Mouse (Mus musculus) midbrain, embryonic 11.5 days (tissue): ENCODE measurements around the gene Ehbp1. TPM values are rescaled to one million over a fixed set of nuclear protein-coding genes. Genes with fewer than 3 reads are reported as not detected.

Experiments used
- ATAC-seq: fragments of 200-750 bp; cut with Nextera tagmentation; 2 replicates; pipeline ENCODE4 v1.8.0; 2017; ENCODE audit warnings: moderate TSS enrichment, moderate library complexity; ENCODE audit not compliant: low FRiP score
- DNase-seq: peaks from one replicate; pipeline ENCODE4 v3.0.0; 2015; ENCODE audit warnings: low spot score; ENCODE audit errors: missing footprints
- H3K27ac ChIP-seq: fragments of 300-500 bp; sonication (generic); 2 replicates; pipeline ENCODE4 v1.5.1; 2014; ENCODE audit warnings: low read depth, low read length
- H3K27me3 ChIP-seq: fragments of 300-500 bp; sonication (generic); 2 replicates; pipeline ENCODE4 v1.6.1; 2014; ENCODE audit warnings: mild to moderate bottlenecking, low read length, moderate library complexity, mixed read lengths; ENCODE audit not compliant: control insufficient read depth, insufficient read depth
- H3K36me3 ChIP-seq: fragments of 300-500 bp; sonication (generic); 2 replicates; pipeline ENCODE4 v1.6.1; 2014; ENCODE audit warnings: mild to moderate bottlenecking, low read length, moderate library complexity, mixed read lengths; ENCODE audit not compliant: control insufficient read depth, insufficient read depth
- H3K4me1 ChIP-seq: fragments of 300-500 bp; sonication (generic); 2 replicates; pipeline ENCODE4 v1.6.1; 2014; ENCODE audit warnings: low read length; ENCODE audit not compliant: control insufficient read depth, insufficient read depth
- H3K4me2 ChIP-seq: fragments of 300-500 bp; sonication (generic); 2 replicates; pipeline ENCODE4 v1.6.1; 2014; ENCODE audit warnings: mild to moderate bottlenecking, moderate library complexity
- H3K4me3 ChIP-seq: fragments of 300-500 bp; sonication (generic); 2 replicates; pipeline ENCODE4 v1.5.1; 2014; ENCODE audit warnings: low read depth, low read length
- H3K9ac ChIP-seq: fragments of 300-500 bp; sonication (generic); 2 replicates; pipeline ENCODE4 v1.6.1; 2014; ENCODE audit warnings: low read length
- H3K9me3 ChIP-seq: fragments of 300-500 bp; sonication (generic); 2 replicates; pipeline ENCODE4 v1.6.1; 2016; ENCODE audit warnings: low read length; ENCODE audit not compliant: control insufficient read depth
- WGBS: fragments of 180-500 bp; shearing (Covaris S2); extraction: QIAGEN DNeasy Blood & Tissue Kit; methylation state at CpG from one replicate; pipeline ENCODE4 v1.1.7; 2014; 5-methylcytosine and 5-hydroxymethylcytosine counted together
- polyA plus RNA-seq: library from polyadenylated mRNA; unstranded; fragments of >200 nt; fragmentation: Nextera tagmentation; extraction: Ambion mirVana; gene quantifications from 2 replicates; pipeline ENCODE4 v1.2.1, GENCODE M21; 2014

The Ehbp1 gene
- polyA plus RNA-seq, 1 experiment from 2014 or later, result 17.1 TPM

- ATAC-seq (no peak), DNase-seq (no peak)
- no peaks in the 10 kb centered on the region for H3K9me3 ChIP-seq
- WGBS, result 41% methylated on average over 7 of the region's 7 CpGs
- H3K36me3 ChIP-seq, result no peaks in the 10 kb centered on the region
- H3K27ac ChIP-seq, result no peak overlapping the region
- H3K4me1 ChIP-seq, result peaks cover 5% of the 10 kb centered on the region
- no peaks in the 10 kb centered on the region for H3K27me3 ChIP-seq
- H3K9ac ChIP-seq, result no peak overlapping the region
- no peak overlapping the region for H3K4me2 ChIP-seq
- no peak overlapping the region for H3K4me3 ChIP-seq
These were observed 125.2 kb downstream of the Ehbp1 start for GRCm38 (mm10) chr11:22216941-22217340.

GRCm38 (mm10) chr11:22206611-22207010 lies 135.5 kb downstream of the Ehbp1 start:
- peaks cover 5% of the 10 kb centered on the region; the same call in 1 of the 2 replicates for H3K4me1 ChIP-seq
- H3K9ac ChIP-seq, result no peak overlapping the region
- WGBS, result 25% methylated on average over 1 of the region's 1 CpGs
- H3K27me3 ChIP-seq, result no peaks in the 10 kb centered on the region
- ATAC-seq (peak; percentile 69), DNase-seq (peak; percentile 85)
- H3K4me2 ChIP-seq, result no peak overlapping the region
- no peak overlapping the region for H3K27ac ChIP-seq
- H3K4me3 ChIP-seq, result no peak overlapping the region
- no peaks in the 10 kb centered on the region for H3K9me3 ChIP-seq
- H3K36me3 ChIP-seq, result no peaks in the 10 kb centered on the region

GRCm38 (mm10) chr11:22206191-22206590 lies 135.9 kb downstream of the Ehbp1 start:
- no peak for ATAC-seq
- Histone ChIP-seq H3K27ac (no peak overlapping the region), H3K9ac (no peak overlapping the region), H3K27me3 (no peaks in the 10 kb centered on the region), H3K4me1 (peaks cover 5% of the 10 kb centered on the region; the same call in 1 of the 2 replicates), H3K4me2 (no peak overlapping the region), H3K36me3 (no peaks in the 10 kb centered on the region), H3K9me3 (no peaks in the 10 kb centered on the region), H3K4me3 (no peak overlapping the region)
- DNase-seq, result peak; percentile 44
- 22% methylated on average over 2 of the region's 2 CpGs for WGBS

- Histone ChIP-seq H3K4me1 (peaks cover 10% of the 10 kb centered on the region; the same call in 1 of the 2 replicates), H3K27ac (no peak overlapping the region), H3K27me3 (no peaks in the 10 kb centered on the region), H3K9ac (no peak overlapping the region), H3K36me3 (no peaks in the 10 kb centered on the region), H3K4me2 (no peak overlapping the region), H3K9me3 (no peaks in the 10 kb centered on the region), H3K4me3 (no peak overlapping the region)
- 89% methylated on average over 5 of the region's 5 CpGs for WGBS
- DNase-seq (peak; percentile 71), ATAC-seq (no peak)
These were observed 138.7 kb downstream of the Ehbp1 start for GRCm38 (mm10) chr11:22203413-22203812.

GRCm38 (mm10) chr11:22201125-22201524 lies 141.0 kb downstream of the Ehbp1 start:
- DNase-seq (no peak), ATAC-seq (peak; percentile 68; the same call in 1 of the 2 replicates)
- Histone ChIP-seq H3K36me3 (no peaks in the 10 kb centered on the region), H3K27me3 (no peaks in the 10 kb centered on the region), H3K4me2 (no peak overlapping the region), H3K4me3 (no peak overlapping the region), H3K9me3 (no peaks in the 10 kb centered on the region), H3K4me1 (peaks cover 6% of the 10 kb centered on the region; the same call in 1 of the 2 replicates), H3K9ac (no peak overlapping the region), H3K27ac (no peak overlapping the region)
- WGBS, result 89% methylated on average over 8 of the region's 8 CpGs

- no peak overlapping the region for H3K4me2 ChIP-seq
- H3K4me1 ChIP-seq, result peaks cover 5% of the 10 kb centered on the region; the same call in 1 of the 2 replicates
- H3K9ac ChIP-seq, result no peak overlapping the region
- no peak for ATAC-seq
- DNase-seq, result no peak
- no peaks in the 10 kb centered on the region for H3K9me3 ChIP-seq
- no peak overlapping the region for H3K27ac ChIP-seq
- H3K4me3 ChIP-seq, result no peak overlapping the region
- 40% methylated on average over 3 of the region's 3 CpGs for WGBS
- H3K36me3 ChIP-seq, result no peaks in the 10 kb centered on the region
- no peaks in the 10 kb centered on the region for H3K27me3 ChIP-seq
These were observed 142.2 kb downstream of the Ehbp1 start for GRCm38 (mm10) chr11:22199881-22200280.

GRCm38 (mm10) chr11:22198406-22198805 lies 143.7 kb downstream of the Ehbp1 start:
- H3K27ac ChIP-seq, result no peak overlapping the region
- no peak overlapping the region for H3K9ac ChIP-seq
- H3K36me3 ChIP-seq, result no peaks in the 10 kb centered on the region
- peaks cover 5% of the 10 kb centered on the region; the same call in 1 of the 2 replicates for H3K4me1 ChIP-seq
- ATAC-seq (no peak), DNase-seq (no peak)
- H3K4me3 ChIP-seq, result no peak overlapping the region
- no peak overlapping the region for H3K4me2 ChIP-seq
- H3K9me3 ChIP-seq, result no peaks in the 10 kb centered on the region
- WGBS, result 25% methylated on average over 6 of the region's 6 CpGs
- no peaks in the 10 kb centered on the region for H3K27me3 ChIP-seq

GRCm38 (mm10) chr11:22197935-22198334 lies 144.2 kb downstream of the Ehbp1 start:
- no peak overlapping the region for H3K27ac ChIP-seq
- DNase-seq, result peak; percentile 77
- H3K4me1 ChIP-seq, result peaks cover 5% of the 10 kb centered on the region; the same call in 1 of the 2 replicates
- no peaks in the 10 kb centered on the region for H3K36me3 ChIP-seq
- no peak overlapping the region for H3K9ac ChIP-seq
- WGBS, result 74% methylated on average over 6 of the region's 6 CpGs
- H3K4me2 ChIP-seq, result no peak overlapping the region
- no peak overlapping the region for H3K4me3 ChIP-seq
- no peak for ATAC-seq
- H3K9me3 ChIP-seq, result no peaks in the 10 kb centered on the region
- no peaks in the 10 kb centered on the region for H3K27me3 ChIP-seq

- no peak overlapping the region for H3K4me3 ChIP-seq
- H3K4me1 ChIP-seq, result peaks cover 5% of the 10 kb centered on the region; the same call in 1 of the 2 replicates
- H3K9me3 ChIP-seq, result no peaks in the 10 kb centered on the region
- H3K9ac ChIP-seq, result no peak overlapping the region
- 86% methylated on average over 4 of the region's 4 CpGs for WGBS
- ATAC-seq (no peak), DNase-seq (no peak)
- no peak overlapping the region for H3K27ac ChIP-seq
- no peaks in the 10 kb centered on the region for H3K27me3 ChIP-seq
- H3K4me2 ChIP-seq, result no peak overlapping the region
- H3K36me3 ChIP-seq, result no peaks in the 10 kb centered on the region
These were observed 145.3 kb downstream of the Ehbp1 start for GRCm38 (mm10) chr11:22196776-22197175.
